Mouse (Mus musculus) forelimb bud, embryonic 11.5 days (tissue): ENCODE measurements around the gene Rhod.
"Not testable (repeated sequence)": the region's sequence is repeated elsewhere in the genome, so short reads cannot be mapped to it uniquely, and the experiment has no call there.

Experiments
- DNase-seq: peaks from one replicate; pipeline ENCODE4 v3.0.0-alpha.2; 2012; ENCODE audit warnings: low read depth, low spot score

Rhod gene

DNA sequence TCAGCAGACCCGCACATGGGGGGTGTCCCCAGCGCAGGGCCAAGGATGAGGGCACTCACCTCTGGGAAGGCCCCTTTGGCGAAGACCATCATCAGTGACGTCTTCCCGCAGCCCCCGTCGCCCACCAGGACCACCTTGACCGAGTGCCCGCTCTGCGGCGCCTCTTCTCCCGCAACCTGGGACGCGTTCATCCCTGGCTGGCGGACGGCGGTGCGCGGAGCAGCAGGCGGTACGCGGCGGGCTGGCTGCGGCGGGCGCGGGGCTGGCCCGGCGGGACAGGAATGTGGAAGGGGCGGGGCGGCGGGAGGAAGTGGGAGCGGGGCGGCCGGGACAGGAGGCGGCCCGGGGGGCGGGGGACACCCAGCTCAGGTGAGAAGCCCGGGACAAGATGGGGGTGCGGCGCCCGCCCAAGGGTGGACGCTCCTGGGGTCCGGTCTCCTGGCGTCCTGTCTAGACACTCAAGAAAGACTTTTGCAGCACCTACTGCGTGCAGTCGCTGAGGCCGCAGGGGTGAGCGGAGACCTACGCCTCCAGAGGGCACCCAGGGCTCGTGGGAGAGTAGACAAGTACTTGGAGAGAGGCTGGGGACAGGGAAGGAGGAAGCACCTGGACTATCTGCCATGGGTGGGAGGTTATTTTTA is at the start of gene Rhod:
TSS of gene Rhod (minus strand) at position 272 of the 641 bp plus-strand sequence.
- no peak for DNase-seq

DNA sequence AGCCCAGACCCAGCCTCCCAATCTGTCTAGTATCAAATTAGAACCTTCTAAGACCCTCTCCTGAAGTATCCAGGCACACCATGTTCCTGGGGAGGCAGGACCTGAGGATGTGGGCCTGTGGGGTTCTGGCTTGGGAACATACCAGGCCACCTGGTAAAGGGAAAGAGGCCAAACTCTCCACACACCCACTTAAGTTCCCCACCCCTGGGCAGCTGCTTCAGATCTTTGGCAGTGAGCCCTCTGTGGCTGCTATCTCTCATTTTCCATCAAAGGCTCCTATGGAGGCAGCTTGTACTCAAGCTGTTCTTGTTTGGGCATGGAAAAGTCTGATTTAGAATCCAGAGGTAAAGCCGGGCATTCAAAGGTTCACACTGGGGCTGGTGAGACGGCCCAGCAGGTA is 48.6 kb upstream of the Rhod start:
- DNase-seq, result no peak

DNA sequence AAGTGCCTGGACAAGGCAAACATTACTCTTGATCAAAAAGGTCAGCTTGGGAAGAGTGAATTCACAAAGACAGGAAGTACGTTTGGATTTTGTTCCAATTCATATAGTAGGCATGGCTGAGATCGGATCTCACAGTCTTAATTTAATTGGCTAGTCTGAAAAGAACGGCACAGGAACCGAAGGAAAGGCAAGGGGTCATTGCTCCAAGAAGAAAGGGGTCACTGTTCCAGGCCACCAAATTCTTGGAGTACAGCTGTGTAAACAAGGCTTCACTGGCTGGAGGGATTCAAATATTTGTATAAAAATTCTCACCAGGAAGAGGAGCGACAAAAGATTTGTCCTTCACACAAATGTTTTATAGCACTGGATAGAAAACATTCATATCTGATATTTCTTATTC is 45.8 kb upstream of the Rhod start:
- DNase-seq, result no peak

GRCm38 (mm10) chr19:4482111-4482859 is 43.1 kb upstream of the Rhod start:
- DNase-seq, result no peak

GRCm38 (mm10) chr19:4481326-4481725 is 42.1 kb upstream of the Rhod start:
- DNase-seq, result no peak

DNA sequence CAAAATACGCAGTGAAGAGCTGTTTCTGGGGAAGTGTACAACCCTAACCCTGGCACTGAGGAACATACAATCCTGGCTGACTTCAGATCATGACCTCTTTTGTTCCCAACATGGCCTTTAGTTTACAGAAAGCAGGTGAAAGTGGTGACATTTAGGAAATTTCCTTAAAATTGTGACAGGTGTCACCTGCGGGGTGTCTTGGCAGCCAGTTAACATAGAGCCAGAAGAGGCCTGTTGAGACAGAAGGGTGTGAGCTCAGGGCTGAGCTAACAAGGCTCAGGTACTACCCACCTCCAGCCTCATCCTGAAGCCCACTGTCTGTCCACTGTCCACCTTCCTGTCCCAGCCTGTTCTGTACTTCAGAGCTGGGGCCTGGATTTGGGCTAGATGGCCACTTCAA is 40.8 kb upstream of the Rhod start:
- no peak for DNase-seq

DNA sequence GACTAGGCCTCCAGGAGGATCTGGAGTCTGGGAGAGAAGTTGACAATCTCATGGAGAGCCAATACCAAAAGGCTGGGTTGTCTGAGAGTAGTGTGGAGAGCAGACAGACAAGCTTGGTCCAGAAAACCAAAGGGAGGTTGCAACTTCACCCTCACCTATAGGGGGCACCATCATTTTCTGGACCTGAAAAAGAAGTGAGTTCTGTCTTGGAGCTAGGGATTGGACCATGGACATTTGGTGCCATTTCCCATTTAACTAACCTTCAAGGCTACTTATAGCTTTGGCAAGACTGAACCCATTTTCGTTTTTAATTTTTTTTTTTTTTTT is 38.9 kb upstream of the Rhod start:
- DNase-seq, result no peak

- DNase-seq, result no peak
Measured at GRCm38 (mm10) chr19:4477345-4478189, 38.3 kb upstream of the Rhod start, which contains the start of gene Syt12. TSS of gene Syt12 (minus strand) at chr19:4477447.

- DNase-seq, result no peak
Measured at GRCm38 (mm10) chr19:4476601-4477257, 37.5 kb upstream of the Rhod start.

DNA sequence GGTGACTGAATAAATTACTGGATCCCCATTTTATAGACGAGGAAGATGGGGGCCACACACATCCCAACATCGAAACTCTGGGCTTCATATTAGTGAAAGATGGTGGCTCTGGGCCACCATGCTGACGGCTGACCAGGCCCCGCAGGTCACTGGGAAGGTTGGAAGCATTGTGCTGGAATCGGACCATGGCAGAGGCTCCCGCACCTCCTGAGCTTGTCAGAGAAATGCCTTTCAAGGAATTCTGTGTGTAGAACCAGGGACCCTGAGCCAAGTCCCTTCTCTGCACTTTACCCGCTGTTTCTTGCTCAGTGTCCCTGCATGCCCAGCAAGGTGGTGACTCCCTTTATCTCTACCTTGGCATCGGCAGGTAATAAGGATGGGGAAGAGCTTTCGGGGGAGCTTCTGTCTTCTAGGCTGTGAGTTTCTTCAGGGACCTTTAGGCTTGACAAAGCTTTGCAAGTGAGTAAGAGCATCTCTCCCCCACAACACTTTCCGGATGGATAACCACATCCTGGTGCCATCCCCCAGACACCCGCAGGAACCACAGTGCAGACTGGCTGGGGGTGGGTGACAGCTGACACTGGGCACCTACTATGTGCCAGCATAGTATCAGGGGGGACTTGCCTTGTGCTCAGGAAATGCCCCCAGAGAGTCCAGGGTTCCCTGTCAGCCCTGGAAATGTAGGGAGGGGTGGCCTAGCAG is 36.1 kb upstream of the Rhod start:
- no peak for DNase-seq

- DNase-seq, result no peak
Measured at GRCm38 (mm10) chr19:4474739-4475138, 35.5 kb upstream of the Rhod start.

- no peak for DNase-seq
Measured at GRCm38 (mm10) chr19:4473549-4473948, 34.3 kb upstream of the Rhod start.

DNA sequence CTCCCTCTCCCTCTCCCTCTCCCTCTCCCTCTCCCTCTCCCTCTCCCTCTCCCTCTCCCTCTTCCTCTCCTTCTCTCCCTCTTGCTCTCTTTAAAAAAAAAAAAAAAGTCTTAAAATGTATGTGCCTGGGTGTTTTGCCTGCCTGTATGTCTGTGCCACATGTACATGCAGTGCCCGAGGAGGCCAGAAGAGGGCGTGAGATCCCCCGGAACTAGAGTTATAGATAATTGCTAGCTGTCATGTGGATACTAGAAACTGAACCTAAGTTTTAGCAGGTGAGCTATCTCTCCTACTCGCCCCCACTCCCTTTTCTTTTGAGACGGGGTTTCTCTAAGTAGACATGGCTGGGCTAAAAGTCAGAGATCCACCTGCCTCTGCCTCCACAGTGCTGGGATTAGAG is 29.1 kb upstream of the Rhod start:
- no peak for DNase-seq

DNA sequence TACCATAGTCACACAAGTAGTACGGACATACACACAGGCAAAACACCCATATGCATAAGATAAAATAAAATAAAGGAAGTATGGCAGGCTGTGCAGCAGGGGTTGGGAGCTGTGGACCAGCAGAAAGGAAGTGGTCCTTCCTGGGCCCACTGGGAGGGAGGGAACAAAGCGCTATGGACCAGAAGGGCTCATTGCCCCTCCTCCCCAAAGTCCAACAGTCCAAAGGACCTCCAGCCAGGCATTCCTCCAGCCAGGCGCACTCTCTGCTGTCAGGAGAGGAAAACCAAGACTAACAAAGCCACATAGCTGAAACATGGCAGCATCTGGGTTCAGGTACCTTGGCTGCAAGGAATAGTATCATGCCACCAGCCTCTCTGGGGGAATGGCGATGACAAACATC is 25.4 kb upstream of the Rhod start:
- no peak for DNase-seq

GRCm38 (mm10) chr19:4461981-4462380 is 22.7 kb upstream of the Rhod start:
- no peak for DNase-seq

GRCm38 (mm10) chr19:4456227-4456626 is 17.0 kb upstream of the Rhod start:
- DNase-seq, result peak; percentile 53

GRCm38 (mm10) chr19:4455071-4455800 is 16.0 kb upstream of the Rhod start:
- DNase-seq, result no peak

DNA sequence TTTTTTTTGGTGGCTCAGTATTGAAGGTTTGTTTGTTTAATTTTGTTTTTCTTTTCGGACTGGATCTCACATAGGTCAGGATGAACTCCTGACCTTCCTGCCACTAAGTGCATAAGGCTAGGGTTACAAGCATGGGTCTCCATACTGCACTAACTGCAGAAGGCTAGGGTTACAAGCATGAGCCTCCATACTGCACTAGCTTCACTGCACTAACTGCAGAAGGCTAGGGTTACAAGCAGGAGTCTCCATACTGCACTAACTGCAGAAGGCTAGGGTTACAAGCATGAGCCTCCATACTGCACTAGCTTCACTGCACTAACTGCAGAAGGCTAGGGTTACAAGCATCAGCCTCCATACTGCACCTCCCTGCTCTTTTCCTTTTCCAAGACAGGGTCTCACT is 14.8 kb upstream of the Rhod start:
- not testable (repeated sequence) for DNase-seq

DNA sequence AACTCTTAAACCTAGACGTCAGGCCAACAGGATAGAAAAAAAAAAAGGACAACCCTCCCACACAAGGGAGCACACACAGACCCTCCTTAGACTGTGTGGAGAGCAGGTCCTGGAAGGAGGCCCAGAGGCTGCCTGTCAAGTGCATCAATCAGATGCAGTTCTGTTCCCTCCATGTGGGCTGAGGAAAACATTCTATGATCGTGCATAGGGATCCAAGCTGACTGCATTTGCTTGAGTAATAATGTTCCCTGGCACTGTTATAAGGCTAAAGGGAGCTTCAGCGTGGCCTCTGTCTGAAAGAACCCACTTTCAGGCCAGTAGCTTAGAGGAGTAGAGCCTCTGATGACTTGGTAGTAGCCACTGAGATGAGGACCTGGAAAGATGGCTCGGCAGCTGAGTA is 13.3 kb upstream of the Rhod start:
- DNase-seq, result no peak

DNA sequence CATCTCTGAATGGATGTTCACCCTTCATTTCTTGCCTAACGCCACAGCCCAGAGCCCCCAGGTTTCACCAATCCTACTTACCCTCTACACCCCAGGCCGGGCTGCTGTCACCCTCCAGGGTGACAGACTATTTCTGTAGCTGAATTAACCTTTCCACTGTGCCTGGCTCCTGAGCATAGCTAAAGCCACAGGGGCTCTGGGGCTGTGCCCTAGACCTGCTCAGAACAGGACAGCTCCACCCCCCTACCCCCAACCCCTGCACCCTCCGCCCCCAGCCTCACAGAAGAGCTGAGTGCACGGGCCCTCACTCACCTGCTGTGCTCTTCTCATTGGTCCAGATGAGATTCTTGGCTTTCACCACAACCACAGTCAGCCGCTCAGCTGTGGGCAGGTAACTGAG is 12.7 kb upstream of the Rhod start:
- no peak for DNase-seq

- DNase-seq, result no peak
Measured at GRCm38 (mm10) chr19:4451098-4451497, 11.9 kb upstream of the Rhod start.
